Mouse (Mus musculus) retina, embryonic 14.5 days (tissue): ENCODE measurements around the gene Wdr81.
A peak's percentile ranks its signal among the peaks of the same experiment; 100 is the strongest.

ENCODE experiments used
- DNase-seq: peaks from one replicate; pipeline ENCODE4 v3.0.0-alpha.2; 2015; ENCODE audit warnings: low spot score

Wdr81 gene

DNA sequence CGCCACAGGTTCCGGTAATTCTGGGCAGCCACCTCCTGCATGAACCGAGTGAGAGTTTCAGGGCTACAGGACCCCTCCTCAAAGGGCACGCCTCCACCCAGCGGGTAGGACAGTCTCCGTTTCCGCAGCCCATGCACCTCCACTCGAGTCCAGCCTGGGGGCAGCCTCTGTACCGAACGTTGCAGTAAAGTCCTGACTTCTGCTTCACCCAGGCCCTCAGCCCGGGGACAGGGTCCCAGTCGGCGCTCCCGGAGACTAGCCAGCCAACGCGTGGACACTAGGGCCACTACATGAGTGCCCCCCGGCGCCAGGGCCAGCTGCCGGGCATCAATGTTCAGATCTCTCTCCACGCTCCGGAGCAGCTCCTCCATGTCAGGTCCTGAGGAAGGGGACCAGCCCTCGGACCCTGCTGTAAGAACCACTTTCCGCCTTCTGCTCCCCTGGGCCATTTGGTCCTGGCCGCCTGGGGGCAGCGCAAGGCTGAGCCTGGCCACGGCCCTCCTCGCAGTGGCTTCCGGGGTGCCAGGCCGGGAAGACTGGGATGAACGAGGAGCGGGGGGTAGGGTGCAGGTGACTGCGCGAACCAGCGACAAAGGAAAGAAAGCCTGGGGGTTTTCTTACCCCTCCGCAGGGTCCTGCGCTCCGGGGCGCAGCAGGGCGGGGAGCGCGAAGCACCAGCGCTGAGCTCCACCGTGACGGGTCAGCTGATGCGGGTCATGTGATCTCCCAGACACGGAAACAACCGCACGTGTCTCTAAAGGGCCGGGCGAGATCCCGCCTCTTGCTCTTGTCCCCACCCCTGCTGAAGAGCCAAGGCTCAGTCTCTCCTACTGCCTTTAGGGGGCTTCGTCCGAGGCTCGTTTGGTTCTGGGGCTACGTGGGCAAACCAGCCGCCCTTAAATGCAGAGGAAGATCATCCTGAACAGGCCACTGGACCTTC is at the start of gene Wdr81:
Wdr81 (minus strand) TSS at position 727 of the 940 bp plus-strand sequence.
- peak; percentile 90 for DNase-seq

DNA sequence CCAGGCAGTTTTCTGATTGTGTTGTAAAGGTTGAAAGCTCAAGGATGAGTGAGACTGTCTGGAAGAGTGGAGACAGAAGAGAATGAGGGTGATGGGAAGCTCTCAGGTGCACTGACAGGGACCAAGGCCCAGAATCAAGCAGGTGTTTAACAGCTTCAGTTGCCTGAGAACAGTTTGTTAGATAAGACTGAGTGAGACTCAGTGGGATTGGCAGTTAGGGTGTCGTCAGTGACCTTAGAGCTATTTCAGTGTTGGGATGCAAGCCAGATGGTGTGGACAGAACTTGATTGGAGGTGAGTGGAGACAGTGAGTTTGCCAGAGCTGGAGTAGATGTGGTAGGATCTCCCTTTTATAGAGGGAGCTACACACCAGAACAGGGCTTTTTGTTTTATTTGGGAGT is 43.6 kb upstream of the Wdr81 start:
- no peak for DNase-seq

GRCm38 (mm10) chr11:75494296-75495049 is 40.0 kb upstream of the Wdr81 start:
- DNase-seq: no peak

DNA sequence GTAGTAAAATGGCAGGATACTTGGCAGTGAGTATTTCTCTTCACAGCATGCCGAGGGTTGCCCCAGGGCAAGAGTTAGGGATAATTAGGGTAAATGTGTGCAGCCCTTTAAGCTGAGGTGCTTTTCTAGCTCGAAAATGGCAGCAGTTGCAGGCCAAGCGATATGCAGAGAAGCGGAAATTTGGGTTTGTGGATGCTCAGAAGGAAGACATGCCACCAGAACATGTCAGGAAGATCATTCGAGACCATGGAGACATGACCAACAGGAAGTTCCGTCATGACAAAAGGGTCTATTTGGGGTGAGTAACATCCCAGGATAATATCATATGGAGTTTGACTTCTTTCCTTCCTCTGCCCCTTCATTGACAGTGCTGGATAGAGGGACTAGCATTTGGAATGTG is 33.0 kb upstream of the Wdr81 start:
- DNase-seq: no peak

DNA sequence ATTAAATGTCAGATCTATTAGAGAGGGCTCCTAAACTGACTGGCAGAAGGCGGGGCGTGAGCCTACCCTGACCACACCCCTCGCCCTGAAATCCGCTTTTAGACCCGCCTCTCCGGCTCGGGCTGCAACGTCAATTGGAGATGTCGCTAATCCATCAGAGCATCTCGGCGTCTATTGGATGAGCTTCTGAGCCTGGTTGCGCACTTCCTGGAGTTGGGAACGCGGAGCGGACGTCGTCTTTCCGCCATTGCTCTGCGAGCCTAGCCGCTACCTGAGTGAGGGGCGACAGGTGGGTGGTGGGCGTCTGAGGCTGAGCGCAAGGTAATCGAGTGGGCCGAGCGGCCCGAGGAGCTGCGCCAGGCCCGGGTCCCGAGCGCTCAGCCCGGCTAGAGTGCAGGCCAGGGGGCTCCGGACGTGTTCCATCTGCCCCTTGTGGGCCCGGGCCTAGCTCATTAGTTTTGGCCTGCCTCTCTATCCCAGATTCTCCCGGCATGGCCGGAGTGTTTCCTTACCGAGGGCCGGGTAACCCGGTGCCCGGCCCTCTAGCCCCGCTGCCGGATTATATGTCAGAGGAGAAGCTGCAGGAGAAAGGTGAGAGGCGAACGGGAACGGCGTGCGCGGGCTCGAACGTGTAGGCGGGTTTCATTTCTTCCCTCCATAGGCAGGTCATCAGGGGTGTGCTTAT is 32.2 kb upstream of the Wdr81 start, which contains the start of gene Prpf8:
Prpf8 (plus strand) TSS at position 216 of the 685 bp plus-strand sequence.
- peak; percentile 99 for DNase-seq

DNA sequence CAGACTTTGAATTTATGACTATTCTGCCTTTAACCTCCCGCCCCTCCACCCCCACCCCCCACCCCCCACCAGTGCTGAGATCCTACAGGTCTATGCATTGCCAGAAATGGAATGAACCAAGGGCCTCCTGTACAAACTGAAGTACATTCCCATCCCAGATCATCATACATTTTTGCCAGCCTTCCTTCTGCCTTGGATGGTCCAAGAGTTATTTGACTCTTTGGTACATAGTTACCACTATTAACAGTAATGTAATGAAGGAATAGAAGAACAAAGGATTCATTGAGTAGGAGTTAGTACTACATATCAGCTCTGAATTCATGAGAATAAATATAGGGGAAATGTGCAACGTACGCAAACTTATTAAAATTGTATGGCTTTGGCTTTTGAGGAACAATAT is 31.7 kb upstream of the Wdr81 start:
- no peak for DNase-seq

- DNase-seq: no peak
Observed at GRCm38 (mm10) chr11:75473376-75473775, 18.9 kb upstream of the Wdr81 start.

- DNase-seq: no peak
Observed at GRCm38 (mm10) chr11:75472469-75473081, 18.1 kb upstream of the Wdr81 start.

- DNase-seq: no peak
Observed at GRCm38 (mm10) chr11:75470675-75471074, 16.2 kb upstream of the Wdr81 start.

- no peak for DNase-seq
Observed at GRCm38 (mm10) chr11:75469261-75469660, 14.7 kb upstream of the Wdr81 start.

GRCm38 (mm10) chr11:75468410-75468809 is 13.9 kb upstream of the Wdr81 start:
- DNase-seq: peak; percentile 15

DNA sequence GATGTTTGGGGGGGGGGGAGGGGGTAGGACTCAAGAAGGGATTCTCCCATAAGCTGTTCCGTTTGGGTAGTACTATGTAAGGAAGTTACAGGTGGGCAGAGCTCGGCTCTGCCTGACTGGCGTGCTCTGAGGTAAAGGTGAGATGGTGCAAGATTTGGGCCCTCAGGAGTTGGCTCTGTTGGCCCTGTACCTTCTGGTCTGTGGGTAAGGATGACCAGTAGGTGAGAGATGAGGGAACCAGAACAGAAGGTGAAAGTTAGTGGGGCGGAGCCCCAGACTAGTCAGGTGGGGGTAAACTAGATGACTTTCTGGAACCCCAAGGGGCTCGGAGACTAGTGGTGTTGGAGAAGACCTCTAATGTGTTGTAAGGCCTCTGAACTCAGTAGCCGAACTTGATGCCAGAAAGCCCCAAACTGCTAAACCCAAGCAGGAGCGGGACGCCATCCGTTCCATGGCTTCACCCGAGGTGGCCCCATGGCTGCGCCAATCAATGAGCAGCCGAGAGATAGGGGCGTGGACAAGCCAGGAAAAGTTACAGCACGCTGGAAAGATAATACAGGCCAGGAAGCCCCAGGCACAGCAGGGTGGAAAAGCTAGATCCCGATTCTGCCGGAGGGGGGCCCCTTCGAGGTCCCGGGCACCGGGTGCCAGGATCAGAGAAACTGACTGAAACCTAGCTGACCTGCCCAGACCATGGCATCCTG is 13.1 kb upstream of the Wdr81 start:
- DNase-seq: peak; percentile 58

DNA sequence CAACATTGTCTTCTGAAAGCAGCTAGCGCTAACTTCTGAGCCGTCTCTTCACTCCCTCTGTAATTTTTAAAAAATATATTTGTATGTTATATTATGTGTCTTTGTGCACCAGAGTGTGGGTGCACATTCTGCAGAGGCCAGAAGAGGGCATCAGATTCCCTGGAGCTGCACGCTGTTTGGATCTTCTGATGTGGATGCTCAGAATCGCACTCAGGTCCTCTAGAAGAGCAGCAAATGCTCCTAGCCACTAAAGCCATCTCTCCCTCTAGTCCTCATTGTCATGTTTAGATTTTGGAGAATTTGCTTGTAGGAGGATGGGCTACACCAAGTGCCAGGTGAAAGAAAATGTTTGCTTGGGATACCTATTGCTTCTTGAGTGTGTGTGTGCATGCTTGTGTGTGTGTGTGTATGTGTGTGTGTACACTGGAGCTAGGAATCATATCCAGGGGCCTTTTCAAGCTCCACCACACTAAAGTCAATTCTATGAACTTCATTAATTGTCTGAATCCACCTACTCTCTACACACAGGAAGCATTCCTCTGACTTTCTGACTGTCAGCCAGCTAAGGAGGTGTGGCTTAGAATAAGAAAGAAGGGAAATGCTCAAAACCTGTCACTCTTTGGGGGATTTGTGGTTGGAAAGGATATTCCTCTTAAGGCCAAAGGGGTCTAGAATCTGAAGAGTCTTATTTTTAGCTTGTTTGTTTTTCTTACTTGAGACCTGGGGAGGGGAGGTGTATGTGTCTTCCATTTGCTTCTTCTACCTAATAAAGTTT is 12.4 kb upstream of the Wdr81 start:
- no peak for DNase-seq

- no peak for DNase-seq
Observed at GRCm38 (mm10) chr11:75465051-75465450, 10.5 kb upstream of the Wdr81 start.

GRCm38 (mm10) chr11:75464417-75464816 is 9.9 kb upstream of the Wdr81 start:
- DNase-seq: no peak

DNA sequence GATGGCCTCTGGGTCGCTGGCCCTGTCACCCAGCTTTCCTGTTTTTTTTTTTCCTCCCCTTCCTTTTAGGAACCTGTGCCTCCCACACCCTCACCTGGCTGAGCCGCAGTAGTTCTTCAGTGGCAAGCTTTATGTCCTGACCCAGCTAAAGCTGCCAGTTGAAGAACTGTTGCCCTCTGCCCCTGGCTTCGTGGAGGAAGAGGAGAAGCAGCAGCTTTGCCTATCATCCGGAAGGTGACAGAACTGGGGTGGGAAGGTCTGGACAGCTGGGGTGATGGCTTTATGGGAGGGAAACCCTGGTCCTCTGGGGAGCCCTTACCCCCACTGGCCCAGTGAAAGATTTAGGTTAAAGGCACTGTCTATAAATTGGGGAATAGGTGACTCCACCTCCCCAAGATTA is 9.1 kb upstream of the Wdr81 start:
- DNase-seq: no peak

DNA sequence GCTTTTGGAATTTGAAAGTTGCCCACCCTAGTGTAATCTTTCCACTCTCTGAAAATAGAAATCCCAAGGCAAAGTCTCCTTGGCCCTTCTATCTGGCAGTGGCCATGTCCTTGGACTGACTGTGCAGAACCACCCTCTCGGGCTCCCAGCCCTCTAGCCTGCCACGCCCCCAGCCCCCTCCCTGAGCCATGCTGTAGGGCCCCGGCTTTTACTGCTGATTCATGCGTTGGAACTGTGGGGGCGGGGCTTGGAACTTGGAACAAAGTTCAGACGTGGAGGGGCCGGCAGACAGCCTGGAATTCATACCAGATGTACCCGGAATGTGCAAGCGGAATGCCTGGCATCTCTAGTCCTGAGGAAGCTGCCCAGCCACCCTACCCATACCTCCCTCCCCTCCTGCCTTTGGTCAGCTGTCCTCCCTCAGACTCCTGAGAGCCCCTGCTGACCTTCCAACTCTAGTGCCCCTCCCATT is 8.4 kb upstream of the Wdr81 start:
- peak; percentile 53 for DNase-seq

- DNase-seq: no peak
Observed at GRCm38 (mm10) chr11:75462253-75462783, 7.8 kb upstream of the Wdr81 start.

DNA sequence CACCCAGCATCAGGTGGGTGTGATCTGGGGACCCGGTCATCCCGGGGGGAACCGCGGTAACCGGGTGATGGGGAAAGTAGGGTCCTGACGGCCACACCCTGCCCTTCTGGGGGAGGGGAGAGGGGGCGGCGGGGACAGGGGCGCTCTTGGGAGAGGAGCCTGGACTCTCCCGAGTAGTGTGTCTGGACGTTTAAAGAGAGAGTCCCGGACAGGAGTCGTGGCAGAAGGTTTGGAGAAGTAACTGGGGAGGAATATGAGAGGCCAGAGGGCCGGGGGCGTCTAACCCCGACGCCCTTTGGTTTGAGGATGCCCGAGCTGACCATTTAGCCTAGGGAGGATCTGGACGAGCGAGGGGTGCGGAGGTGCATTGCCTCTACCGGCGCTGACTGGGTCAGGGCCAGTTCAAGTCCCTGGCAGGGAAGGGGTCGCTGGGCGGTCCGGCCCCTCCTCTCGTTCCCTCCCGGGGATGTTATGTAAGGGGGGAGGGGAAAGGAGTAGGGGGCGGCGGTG is 7.3 kb upstream of the Wdr81 start:
- DNase-seq: no peak
